Mouse (Mus musculus): ENCODE measurements around the gene Gm20219. TPM values are rescaled to one million over a fixed set of nuclear protein-coding genes. Genes with fewer than 3 reads are reported as not detected.

Gm20219 gene
- polyA plus RNA-seq, 1 experiment from 2014 or later = 0.11 TPM

Other genes starting within 250 kb of the Gm20219 start
- 6.8 to 13.1 TPM (median 8.6 TPM) in 3 replicates for gene Kdm4b, start 228.3 kb downstream of the Gm20219 start, polyA plus RNA-seq (2018)
- gene Ptprs, start 77.9 kb downstream of the Gm20219 start, polyA plus RNA-seq (2018) = 13.0 to 25.1 TPM (median 19.4 TPM) in 3 replicates
- gene Znrf4, start 42.0 kb downstream of the Gm20219 start, polyA plus RNA-seq (2018) = not detected in 3 replicates
- gene Safb2, start 30.2 kb upstream of the Gm20219 start, polyA plus RNA-seq (2018) = 63.5 to 115 TPM (median 92.8 TPM) in 3 replicates
- gene Safb, start 30.4 kb upstream of the Gm20219 start, polyA plus RNA-seq (2018) = 51.7 to 66.4 TPM (median 57.5 TPM) in 3 replicates
- 47.7 to 86.1 TPM (median 67.9 TPM) in 3 replicates for gene 2410015M20Rik, start 55.4 kb upstream of the Gm20219 start, polyA plus RNA-seq (2018)
- 397 to 1,686 TPM (median 1,348 TPM) in 3 replicates for gene Rpl36, start 59.0 kb upstream of the Gm20219 start, polyA plus RNA-seq (2018)
- gene Lonp1, start 72.5 kb upstream of the Gm20219 start, polyA plus RNA-seq (2018) = 25.9 to 34.1 TPM (median 32.5 TPM) in 3 replicates
- not detected in 3 replicates for gene Catsperd, start 73.8 kb upstream of the Gm20219 start, polyA plus RNA-seq (2018)
- gene Ranbp3, start 118.9 kb upstream of the Gm20219 start, polyA plus RNA-seq (2018) = 29.0 to 44.8 TPM (median 40.5 TPM) in 3 replicates
- gene Ndufa11, start 163.4 kb upstream of the Gm20219 start, polyA plus RNA-seq (2018) = 42.6 to 135 TPM (median 106 TPM) in 3 replicates
- gene Vmac, start 163.6 kb upstream of the Gm20219 start, polyA plus RNA-seq (2018) = 4.5 to 9.8 TPM (median 5.3 TPM) in 3 replicates
- not detected in 3 replicates for gene Nrtn, start 203.1 kb upstream of the Gm20219 start, polyA plus RNA-seq (2018)
- gene Dus3l, start 210.4 kb upstream of the Gm20219 start, polyA plus RNA-seq (2018) = 9.0 to 14.0 TPM (median 11.4 TPM) in 3 replicates
- gene Prr22, start 215.9 kb upstream of the Gm20219 start, polyA plus RNA-seq (2018) = not detected in 3 replicates